Mouse (Mus musculus) heart, adult 2 months (tissue): Measurements from ENCODE around the gene Zfyve19.

Experiments used
- CTCF ChIP-seq: fragments of 200-600 bp; IDR thresholded peaks from 2 replicates; pipeline ENCODE4 v1.8.1; 2022; ENCODE audit warnings: antibody characterized with exemption, mild to moderate bottlenecking, moderate library complexity
- EP300 ChIP-seq: fragments of 200-500 bp; IDR thresholded peaks from 2 replicates; pipeline ENCODE4 v1.6.1; 2011; ENCODE audit warnings: low read depth, low read length, control low read depth; ENCODE audit not compliant: insufficient read depth
- POLR2A ChIP-seq: fragments of 200-500 bp; IDR thresholded peaks from 2 replicates; pipeline ENCODE4 v1.6.1; 2011; ENCODE audit warnings: mild to moderate bottlenecking, low read depth, low read length, control low read depth; ENCODE audit not compliant: insufficient read depth

DNA sequence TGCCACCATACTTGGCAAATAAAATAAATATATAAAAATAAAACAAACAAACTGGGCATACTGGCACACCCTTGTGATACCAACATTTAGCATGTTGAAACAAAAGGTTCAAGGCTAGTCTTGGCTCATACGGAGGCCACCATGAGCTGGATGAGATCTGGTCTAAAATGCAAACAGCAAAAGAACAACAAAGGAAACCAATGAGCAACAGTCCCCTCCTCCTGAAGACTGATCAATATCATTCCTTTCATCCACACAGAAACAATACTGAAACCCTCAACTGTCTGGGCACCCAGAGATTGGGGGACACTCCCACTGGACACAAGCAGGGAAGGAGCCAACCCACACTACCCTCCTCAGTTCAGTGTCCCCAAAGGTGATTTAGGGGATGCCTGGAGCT, 10.9 kb upstream of the Zfyve19 start:
- TF ChIP-seq CTCF = no peak
- no peak for TF ChIP-seq POLR2A
- TF ChIP-seq EP300 = no peak
